Mouse (Mus musculus): ENCODE results near the gene Pitpnm3.

The Pitpnm3 gene

GRCm38 (mm10) chr11:72022827-72023226, 112.8 kb downstream of the Pitpnm3 start:
- no peak for DNase-seq (ENCODE audit: low read depth, low spot score)

DNA sequence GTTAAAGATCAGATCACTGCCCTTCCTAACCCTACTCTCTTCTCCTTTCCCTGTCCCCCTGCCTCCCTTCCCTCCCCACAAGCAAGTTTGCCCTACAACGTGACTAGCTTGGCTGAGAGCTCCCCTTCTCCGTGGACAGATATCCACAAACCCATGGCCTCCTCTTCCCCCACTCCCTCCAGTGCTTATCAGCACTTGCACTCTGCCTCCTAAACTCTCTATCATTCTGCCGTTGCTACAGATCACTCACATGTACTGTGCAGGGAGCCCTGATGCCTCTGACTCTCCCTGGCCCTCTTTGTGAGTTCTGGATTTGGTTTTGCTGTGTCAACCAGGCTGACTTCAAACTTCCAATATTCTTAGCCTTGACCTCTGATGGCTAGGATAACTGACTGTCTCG, 114.6 kb downstream of the Pitpnm3 start:
- no peak for DNase-seq (ENCODE audit: low read depth, low spot score)

DNA sequence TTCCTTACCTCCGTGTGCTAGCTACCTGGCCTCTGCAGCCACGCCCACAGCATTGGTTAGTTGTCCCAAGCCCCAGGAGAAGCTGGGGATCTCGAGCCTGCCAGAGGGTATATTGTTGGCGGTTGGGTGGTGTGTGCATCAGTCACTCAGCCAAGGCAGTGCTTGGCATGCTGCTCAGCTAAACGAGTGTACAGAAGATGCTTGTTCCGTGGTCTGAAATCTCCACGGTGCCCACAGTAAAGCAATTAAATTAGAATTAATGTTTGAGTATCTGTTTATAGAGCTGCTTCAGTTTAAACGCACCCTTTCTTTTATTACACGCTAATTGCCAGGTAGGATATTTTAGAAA, 118.4 kb downstream of the Pitpnm3 start:
- DNase-seq (ENCODE audit: low read depth, low spot score) = no peak

- DNase-seq (ENCODE audit: low read depth, low spot score) = no peak
Observed at GRCm38 (mm10) chr11:72016518-72017252, 118.9 kb downstream of the Pitpnm3 start.

DNA sequence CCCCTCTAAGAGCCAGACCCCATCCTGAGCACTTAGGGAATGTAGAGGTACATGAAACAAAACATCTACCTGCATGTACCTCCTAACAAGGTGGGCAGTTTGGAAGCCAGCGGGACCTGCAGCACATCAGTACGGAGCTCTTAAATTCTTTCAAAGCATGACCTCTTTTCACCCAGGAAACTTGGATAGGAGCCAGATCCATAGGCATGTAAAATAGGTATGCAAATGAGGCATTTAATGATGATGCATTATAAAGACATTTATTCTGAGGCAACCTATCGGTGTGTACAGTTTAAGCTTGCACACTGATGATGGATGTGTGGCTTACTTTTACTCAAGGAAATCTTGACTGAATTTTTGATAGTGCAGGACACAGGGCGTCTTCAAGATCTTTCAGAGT, 120.9 kb downstream of the Pitpnm3 start:
- no peak for DNase-seq (ENCODE audit: low read depth, low spot score)

DNA sequence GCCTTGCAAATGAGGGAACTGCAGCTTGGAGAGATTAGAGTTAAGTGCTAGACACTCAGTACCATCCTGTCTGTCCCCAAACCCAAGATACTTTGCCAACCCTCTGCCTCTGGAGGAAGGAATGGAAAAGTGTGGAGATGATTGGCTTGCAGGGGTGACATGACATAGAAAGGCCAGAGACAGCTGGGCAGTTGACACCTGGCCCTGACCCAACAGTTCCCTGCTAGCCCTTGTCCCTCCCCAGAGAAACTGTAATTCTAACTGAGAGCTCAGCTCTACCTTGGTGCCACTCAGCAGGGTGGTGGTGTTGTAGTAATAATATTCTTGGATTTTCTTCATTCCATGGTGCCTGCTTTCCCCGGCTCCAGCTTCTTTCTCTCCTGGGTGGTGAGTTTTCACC, 123.6 kb downstream of the Pitpnm3 start:
- DNase-seq (ENCODE audit: low read depth, low spot score) = no peak

DNA sequence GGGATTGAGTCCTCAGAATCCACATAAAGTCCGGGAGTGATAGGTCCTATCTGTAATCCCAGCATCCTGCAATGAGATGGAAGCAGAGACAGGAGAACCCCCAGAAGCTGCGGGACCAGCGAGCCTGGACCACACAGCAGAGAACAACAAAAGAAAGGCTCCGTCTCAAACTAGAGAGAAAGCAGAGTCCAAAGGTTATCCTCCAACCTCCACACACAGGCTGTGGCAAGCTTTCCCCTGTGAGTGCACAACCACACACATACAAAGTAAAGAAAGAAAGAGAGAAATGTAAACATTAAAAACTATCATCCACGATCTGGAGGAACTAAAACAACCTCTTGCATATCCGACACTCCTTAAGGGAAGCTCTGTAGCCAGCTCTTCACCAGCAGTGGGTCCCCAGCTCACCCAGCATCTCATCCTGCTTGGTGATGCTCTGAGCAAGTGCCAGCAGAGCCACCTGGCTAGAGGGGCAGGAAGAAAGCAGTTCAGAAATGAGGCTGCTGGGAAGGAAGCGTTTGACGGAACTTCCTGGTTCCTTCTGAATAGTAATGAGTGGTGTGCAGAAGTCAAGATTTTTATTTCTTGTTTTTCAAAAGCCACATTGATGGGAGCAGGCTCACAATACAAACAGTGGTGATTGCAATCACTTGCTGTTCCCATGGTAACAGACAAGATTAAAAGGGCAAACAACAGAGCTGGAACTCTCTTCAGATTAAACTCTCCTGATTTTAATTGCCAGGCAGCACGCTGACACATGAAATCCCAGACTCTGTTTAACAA, 124.4 kb downstream of the Pitpnm3 start:
- DNase-seq (ENCODE audit: low read depth, low spot score) = no peak

GRCm38 (mm10) chr11:72010367-72010766, 125.2 kb downstream of the Pitpnm3 start:
- DNase-seq (ENCODE audit: low read depth, low spot score) = no peak

DNA sequence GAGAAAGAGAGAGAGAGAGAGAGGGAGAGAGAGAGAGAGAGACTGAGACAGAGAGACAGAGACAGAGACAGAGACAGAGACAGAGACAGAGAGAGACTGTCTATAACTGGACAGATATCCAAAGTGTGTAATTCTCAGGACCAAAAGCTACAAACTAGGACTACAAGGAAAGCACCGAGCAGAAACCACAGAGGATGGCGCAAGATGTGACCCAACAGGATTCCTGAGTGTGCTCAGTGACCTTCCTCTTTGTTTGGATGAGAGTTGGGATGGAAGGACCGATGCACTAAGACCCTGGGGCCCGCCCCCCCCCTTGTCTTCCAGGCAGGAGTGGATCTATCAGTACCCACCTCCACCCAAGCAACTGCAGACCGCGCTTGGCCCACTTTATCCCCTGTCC, 130.0 kb downstream of the Pitpnm3 start:
- no peak for DNase-seq (ENCODE audit: low read depth, low spot score)

GRCm38 (mm10) chr11:72003171-72003570, 132.4 kb downstream of the Pitpnm3 start:
- DNase-seq (ENCODE audit: low read depth, low spot score) = no peak

- DNase-seq (ENCODE audit: low read depth, low spot score) = no peak
Observed at GRCm38 (mm10) chr11:72002138-72002853, 133.3 kb downstream of the Pitpnm3 start.

GRCm38 (mm10) chr11:72000194-72000593, 135.4 kb downstream of the Pitpnm3 start:
- no peak for DNase-seq (ENCODE audit: low read depth, low spot score)

Data from embryo, embryonic 11.5 days (tissue).